Mouse (Mus musculus) midbrain, embryonic 14.5 days (tissue): ENCODE data around the gene Tmem161b. TPM values are rescaled to one million over a fixed set of nuclear protein-coding genes. Genes with fewer than 3 reads are reported as not detected.
"Not testable (repeated sequence)": the region's sequence is repeated elsewhere in the genome, so short reads cannot be mapped to it uniquely, and the experiment has no call there.

Experiments used
- ATAC-seq: fragments of 200-750 bp; cut with Nextera tagmentation; 2 replicates; pipeline ENCODE4 v1.8.0; 2017; ENCODE audit warnings: moderate number of reproducible peaks, moderate library complexity; ENCODE audit not compliant: low FRiP score, low TSS enrichment
- DNase-seq: peaks from one replicate; pipeline ENCODE4 v3.0.0-alpha.2; 2015
- H3K27ac ChIP-seq: fragments of 300-500 bp; sonication (generic); replicated peaks from 2 replicates; pipeline ENCODE4 v1.5.1; 2014; ENCODE audit warnings: mild to moderate bottlenecking, low read depth, low read length, moderate library complexity
- H3K27me3 ChIP-seq: fragments of 300-500 bp; sonication (generic); 2 replicates; pipeline ENCODE4 v1.6.1; 2014; ENCODE audit warnings: low read length, control low read depth, mixed read lengths; ENCODE audit not compliant: control insufficient read depth, insufficient read depth
- H3K36me3 ChIP-seq: fragments of 300-500 bp; sonication (generic); 2 replicates; pipeline ENCODE4 v1.6.1; 2014; ENCODE audit warnings: low read length, control low read depth; ENCODE audit not compliant: control insufficient read depth, insufficient read depth
- H3K4me1 ChIP-seq: fragments of 300-500 bp; sonication (generic); 2 replicates; pipeline ENCODE4 v1.6.1; 2014; ENCODE audit warnings: mild to moderate bottlenecking, antibody characterized with exemption, low read length, control low read depth; ENCODE audit not compliant: control insufficient read depth, insufficient read depth
- H3K4me2 ChIP-seq: fragments of 300-500 bp; sonication (generic); 2 replicates; pipeline ENCODE4 v1.6.1; 2014; ENCODE audit warnings: mild to moderate bottlenecking, low read length, moderate library complexity
- H3K4me3 ChIP-seq: fragments of 300-500 bp; sonication (generic); replicated peaks from 2 replicates; pipeline ENCODE4 v1.5.1; 2014; ENCODE audit warnings: low read depth, low read length
- H3K9ac ChIP-seq: fragments of 300-500 bp; sonication (generic); replicated peaks from 2 replicates; pipeline ENCODE4 v1.6.1; 2014; ENCODE audit warnings: mild to moderate bottlenecking, low read length, moderate library complexity
- H3K9me3 ChIP-seq: fragments of 300-500 bp; sonication (generic); 2 replicates; pipeline ENCODE4 v1.6.1; 2016; ENCODE audit warnings: low read length, control low read depth, mixed read lengths; ENCODE audit not compliant: control insufficient read depth
- WGBS: fragments of 180-500 bp; shearing (Covaris S2); extraction: QIAGEN DNeasy Blood & Tissue Kit; methylation state at CpG from one replicate; pipeline ENCODE4 v1.1.7; 2014; 5-methylcytosine and 5-hydroxymethylcytosine counted together
- polyA plus RNA-seq: library from polyadenylated mRNA; unstranded; fragments of >200 nt; fragmentation: Nextera tagmentation; extraction: Ambion mirVana; gene quantifications from 2 replicates; pipeline ENCODE4 v1.2.1, GENCODE M21; 2014

Gene Tmem161b
- 28.6 and 29.9 TPM in 2 replicates for polyA plus RNA-seq

GRCm38 (mm10) chr13:84221820-84222681, at the start of gene Tmem161b:
TSS of gene Tmem161b (plus strand) at chr13:84222296.
- no peaks in the 10 kb centered on the region for H3K9me3 ChIP-seq
- peaks cover 19% of the 10 kb centered on the region for H3K4me1 ChIP-seq
- H3K27me3 ChIP-seq = no peaks in the 10 kb centered on the region
- H3K4me2 ChIP-seq = peak within 1 kb of the TSS; percentile 90
- H3K36me3 ChIP-seq = no peaks in the 10 kb centered on the region
- peak within 1 kb of the TSS; percentile 81 for H3K9ac ChIP-seq
- DNase-seq = peak; percentile 95
- H3K27ac ChIP-seq = peak within 1 kb of the TSS; percentile 82
- WGBS = under 1% methylated on average over 48 of the region's 52 CpGs
- ATAC-seq = peak; percentile 99
- peak within 1 kb of the TSS; percentile 83 for H3K4me3 ChIP-seq

GRCm38 (mm10) chr13:84185835-84186234, 36.3 kb upstream of the Tmem161b start:
- not testable (repeated sequence) for DNase-seq, ATAC-seq

GRCm38 (mm10) chr13:84192723-84193122, 29.4 kb upstream of the Tmem161b start:
- H3K27me3 ChIP-seq = no peaks in the 10 kb centered on the region
- H3K27ac ChIP-seq = no peak overlapping the region
- no peak overlapping the region for H3K4me2 ChIP-seq
- no peak overlapping the region for H3K4me3 ChIP-seq
- no peaks in the 10 kb centered on the region for H3K4me1 ChIP-seq
- H3K9me3 ChIP-seq = peaks cover 4% of the 10 kb centered on the region; the same call in 1 of the 2 replicates
- DNase-seq (no peak), ATAC-seq (no peak)
- WGBS = 84% methylated on average over 3 of the region's 3 CpGs
- no peaks in the 10 kb centered on the region for H3K36me3 ChIP-seq
- no peak overlapping the region for H3K9ac ChIP-seq

More at GRCm38 (mm10) chr13:84185835-84186234, 36.3 kb upstream of the Tmem161b start:
- H3K36me3 ChIP-seq, H3K4me3 ChIP-seq, H3K9ac ChIP-seq, H3K4me1 ChIP-seq, H3K27me3 ChIP-seq, H3K27ac ChIP-seq, H3K4me2 ChIP-seq, H3K9me3 ChIP-seq: not testable (repeated sequence)

GRCm38 (mm10) chr13:84222682-84222992, 541 bp downstream of the Tmem161b start:
- H3K9me3 ChIP-seq = no peaks in the 10 kb centered on the region
- H3K9ac ChIP-seq = peak overlapping the region; percentile 81
- H3K4me2 ChIP-seq = peak overlapping the region; percentile 90
- no peaks in the 10 kb centered on the region for H3K36me3 ChIP-seq
- no peaks in the 10 kb centered on the region for H3K27me3 ChIP-seq
- peaks cover 19% of the 10 kb centered on the region for H3K4me1 ChIP-seq
- 3% methylated on average over 10 of the region's 10 CpGs for WGBS
- ATAC-seq (no peak), DNase-seq (no peak)
- peak overlapping the region; percentile 82 for H3K27ac ChIP-seq
- peak overlapping the region; percentile 83 for H3K4me3 ChIP-seq

- 52% methylated on average over 5 of the region's 5 CpGs for WGBS
- H3K9me3 ChIP-seq = no peaks in the 10 kb centered on the region
- no peaks in the 10 kb centered on the region for H3K27me3 ChIP-seq
- H3K36me3 ChIP-seq = no peaks in the 10 kb centered on the region
- peak overlapping the region; percentile 83 for H3K4me3 ChIP-seq
- H3K27ac ChIP-seq = no peak overlapping the region
- no peak for ATAC-seq
- H3K4me2 ChIP-seq = peak overlapping the region; percentile 90
- DNase-seq = no peak
- H3K9ac ChIP-seq = no peak overlapping the region; the same call in 1 of the 2 replicates
- H3K4me1 ChIP-seq = peaks cover 19% of the 10 kb centered on the region
Observed at GRCm38 (mm10) chr13:84223018-84223417, 922 bp downstream of the Tmem161b start.

GRCm38 (mm10) chr13:84234019-84234418, 11.9 kb downstream of the Tmem161b start:
- Histone ChIP-seq H3K4me2 (no peak overlapping the region), H3K4me1 (no peaks in the 10 kb centered on the region), H3K4me3 (no peak overlapping the region), H3K36me3 (no peaks in the 10 kb centered on the region), H3K9me3 (peaks cover 19% of the 10 kb centered on the region), H3K9ac (no peak overlapping the region), H3K27ac (no peak overlapping the region), H3K27me3 (no peaks in the 10 kb centered on the region)
- ATAC-seq (no peak), DNase-seq (no peak)
- WGBS = 79% methylated on average over 2 of the region's 2 CpGs

- ATAC-seq (no peak), DNase-seq (peak; percentile 23)
- H3K4me2 ChIP-seq = no peak overlapping the region
- H3K9me3 ChIP-seq = peaks cover 19% of the 10 kb centered on the region
- no peak overlapping the region for H3K27ac ChIP-seq
- no peaks in the 10 kb centered on the region for H3K4me1 ChIP-seq
- H3K4me3 ChIP-seq = no peak overlapping the region
- H3K36me3 ChIP-seq = no peaks in the 10 kb centered on the region
- no peak overlapping the region for H3K9ac ChIP-seq
- H3K27me3 ChIP-seq = no peaks in the 10 kb centered on the region
- 96% methylated on average over 7 of the region's 7 CpGs for WGBS
Observed at GRCm38 (mm10) chr13:84236768-84237167, 14.7 kb downstream of the Tmem161b start.

GRCm38 (mm10) chr13:84238184-84238583, 16.1 kb downstream of the Tmem161b start:
- no peak overlapping the region for H3K27ac ChIP-seq
- no peaks in the 10 kb centered on the region; the same call in 1 of the 2 replicates for H3K4me1 ChIP-seq
- DNase-seq (no peak), ATAC-seq (no peak)
- H3K4me2 ChIP-seq = no peak overlapping the region
- peaks cover 19% of the 10 kb centered on the region for H3K9me3 ChIP-seq
- H3K36me3 ChIP-seq = no peaks in the 10 kb centered on the region
- H3K27me3 ChIP-seq = no peaks in the 10 kb centered on the region
- H3K4me3 ChIP-seq = no peak overlapping the region
- no peak overlapping the region for H3K9ac ChIP-seq

DNA sequence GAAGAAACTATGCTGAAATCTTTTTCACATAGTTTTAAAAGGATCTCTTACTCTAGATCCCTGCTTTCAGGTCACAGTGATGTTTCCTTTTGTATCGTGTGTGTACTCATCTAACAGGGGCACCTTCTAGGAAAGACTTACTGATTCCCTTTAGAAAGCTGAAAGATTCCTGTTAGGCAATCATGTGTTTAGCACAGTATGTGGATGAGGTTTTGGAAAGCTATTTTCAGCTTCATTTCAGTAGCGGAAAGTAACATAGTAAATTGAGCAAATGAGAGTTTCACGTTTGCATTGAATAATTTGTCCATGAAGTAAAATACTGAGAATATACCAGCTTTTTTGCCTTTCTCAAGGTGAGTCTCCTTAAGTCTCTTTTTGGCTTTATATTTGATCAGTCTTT, 26.0 kb downstream of the Tmem161b start:
- H3K9ac ChIP-seq = no peak overlapping the region
- WGBS = 85% methylated on average over 3 of the region's 3 CpGs
- ATAC-seq = no peak
- no peak for DNase-seq
- H3K36me3 ChIP-seq = no peaks in the 10 kb centered on the region
- no peak overlapping the region for H3K4me2 ChIP-seq
- H3K4me1 ChIP-seq = no peaks in the 10 kb centered on the region
- no peak overlapping the region for H3K4me3 ChIP-seq
- H3K27ac ChIP-seq = no peak overlapping the region
- no peaks in the 10 kb centered on the region for H3K9me3 ChIP-seq
- H3K27me3 ChIP-seq = no peaks in the 10 kb centered on the region
